Mouse (Mus musculus) gonadal fat pad, adult 2 months (tissue): ENCODE measurements around the gene G3bp2. TPM values are rescaled to one million over a fixed set of nuclear protein-coding genes. Genes with fewer than 3 reads are reported as not detected.
"Not testable (repeated sequence)": the region's sequence is repeated elsewhere in the genome, so short reads cannot be mapped to it uniquely, and the experiment has no call there.

ENCODE experiments used
- DNase-seq: peaks from one replicate; pipeline ENCODE4 v3.0.0-alpha.2; 2012; ENCODE audit warnings: low read depth
- polyA plus RNA-seq: library from polyadenylated mRNA; depleted of rRNA; stranded (reverse); fragments of >200 nt; gene quantifications from 2 replicates; pipeline ENCODE4 v1.2.3, GENCODE M21; 2012; rRNA removed

G3bp2 gene
- 31.6 and 37.3 TPM in 2 replicates for polyA plus RNA-seq

DNA sequence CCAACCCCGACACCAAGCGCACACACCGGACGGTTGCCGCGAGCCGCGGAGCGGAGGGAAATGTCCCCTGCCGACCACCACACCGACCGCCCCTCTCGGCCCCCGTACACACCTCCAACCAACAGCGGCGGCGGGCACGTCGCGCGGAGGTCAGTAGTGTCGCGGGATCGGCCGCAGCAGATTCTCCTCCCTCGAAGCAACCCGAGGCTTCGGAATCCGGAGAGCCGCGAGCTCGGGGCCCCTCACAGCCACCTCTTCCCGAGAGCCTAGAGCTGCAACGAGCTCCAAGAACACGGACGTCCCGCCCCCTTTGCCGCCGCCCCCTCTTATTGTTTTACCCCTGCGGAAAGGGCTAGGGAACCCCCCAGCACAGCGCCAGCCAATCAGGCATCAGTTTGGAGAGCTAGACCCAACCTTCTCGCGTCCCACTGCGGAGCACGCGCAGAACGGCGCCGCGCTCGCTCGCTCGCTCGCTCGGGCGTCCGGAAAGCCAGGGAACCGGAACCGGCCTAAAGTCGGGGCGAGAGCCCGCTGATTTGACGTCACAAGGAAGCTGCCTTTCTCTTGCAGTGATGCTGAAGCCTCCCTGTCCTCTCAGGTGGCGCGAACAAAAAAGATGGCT is at the start of gene G3bp2:
Gene G3bp2, minus strand, starts transcription at position 303 of the 622 bp plus-strand sequence.
- peak; percentile 73 for DNase-seq

DNA sequence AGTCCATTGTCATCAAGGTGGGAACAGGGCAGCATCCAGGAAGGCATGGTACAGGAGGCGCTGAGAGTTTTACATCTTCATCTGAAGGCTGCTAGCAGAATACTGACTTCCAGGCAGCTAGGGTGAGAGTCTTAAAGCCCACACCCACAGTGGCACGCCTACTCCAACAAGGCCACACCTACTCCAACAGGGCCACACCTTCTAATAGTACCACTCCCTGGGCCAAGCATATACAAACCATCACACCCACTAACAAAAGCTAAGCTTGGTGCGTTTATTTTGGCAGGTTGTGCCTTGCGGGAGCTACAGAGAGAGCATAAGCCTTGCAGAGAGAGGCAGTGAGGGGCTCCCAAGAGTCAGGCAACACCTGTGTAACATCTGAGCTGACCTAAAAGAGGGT is 49.5 kb upstream of the G3bp2 start:
- not testable (repeated sequence) for DNase-seq

DNA sequence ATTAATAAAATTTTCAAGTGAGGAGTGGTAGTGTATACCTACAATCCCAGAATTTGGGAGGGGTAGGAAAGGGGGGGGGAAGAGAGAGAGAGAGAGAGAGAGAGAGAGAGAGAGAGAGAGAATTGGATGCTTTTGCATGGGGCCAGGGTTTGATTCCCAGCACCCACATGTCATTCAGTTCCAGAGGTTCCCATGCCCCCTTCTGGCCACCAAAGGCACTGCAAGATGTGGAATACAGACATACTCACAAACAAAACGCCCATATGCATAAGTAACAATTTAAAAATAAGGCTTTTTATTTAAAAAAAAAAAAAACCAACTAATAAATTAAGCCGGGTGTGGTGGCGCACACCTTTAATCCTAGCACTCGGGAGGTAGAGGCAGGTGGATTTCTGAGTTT is 48.6 kb upstream of the G3bp2 start:
- no peak for DNase-seq

DNA sequence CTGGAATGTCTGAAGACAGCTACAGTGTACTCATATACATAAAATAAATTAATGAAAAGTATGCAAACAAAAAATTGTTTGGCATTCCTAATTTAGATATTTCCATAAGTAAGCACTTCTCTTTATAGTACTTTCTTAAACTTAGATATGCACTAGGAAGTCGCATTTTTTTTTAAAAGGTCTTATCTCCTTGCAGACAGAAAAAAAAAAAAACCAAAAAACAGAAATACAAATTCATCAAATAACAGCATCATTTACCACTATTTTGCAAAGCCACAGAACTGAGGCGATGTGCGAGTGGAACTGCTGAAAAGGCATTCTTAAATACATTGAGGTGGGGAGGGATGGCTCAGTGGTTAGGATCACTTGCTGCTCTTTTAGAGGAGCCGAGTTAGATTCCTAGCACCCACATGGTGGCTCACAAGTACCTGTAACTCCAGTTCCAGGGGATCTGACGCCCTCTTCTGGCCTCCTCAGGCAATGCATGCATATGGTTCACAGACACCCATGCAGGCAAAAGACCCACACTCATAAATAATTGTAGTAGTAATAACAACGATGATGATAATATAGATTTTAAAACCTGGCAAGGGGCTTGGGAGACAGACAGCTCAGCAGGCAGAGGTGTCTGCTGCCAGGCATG is 46.6 kb upstream of the G3bp2 start:
- DNase-seq: no peak

DNA sequence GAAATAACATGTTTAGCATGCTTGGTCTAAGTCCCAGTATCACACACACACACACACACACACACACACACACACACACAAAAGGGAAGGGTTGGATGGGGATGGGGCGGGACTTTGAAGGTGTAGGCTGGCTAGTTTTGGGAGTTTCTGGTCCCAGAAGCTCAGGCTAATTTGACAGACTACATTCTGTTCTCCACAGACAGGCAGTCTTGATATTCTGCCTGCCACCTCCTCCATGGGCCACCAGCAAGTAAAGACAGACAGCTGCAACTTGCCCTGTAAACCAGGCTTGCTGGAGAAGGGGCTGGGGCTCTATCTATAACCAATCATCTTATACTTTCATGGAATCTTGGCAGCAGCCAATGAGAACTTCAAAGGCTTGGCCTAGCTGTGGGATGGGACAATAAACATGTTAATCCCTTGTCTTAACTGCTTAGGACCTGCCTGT is 45.8 kb upstream of the G3bp2 start:
- DNase-seq: no peak

DNA sequence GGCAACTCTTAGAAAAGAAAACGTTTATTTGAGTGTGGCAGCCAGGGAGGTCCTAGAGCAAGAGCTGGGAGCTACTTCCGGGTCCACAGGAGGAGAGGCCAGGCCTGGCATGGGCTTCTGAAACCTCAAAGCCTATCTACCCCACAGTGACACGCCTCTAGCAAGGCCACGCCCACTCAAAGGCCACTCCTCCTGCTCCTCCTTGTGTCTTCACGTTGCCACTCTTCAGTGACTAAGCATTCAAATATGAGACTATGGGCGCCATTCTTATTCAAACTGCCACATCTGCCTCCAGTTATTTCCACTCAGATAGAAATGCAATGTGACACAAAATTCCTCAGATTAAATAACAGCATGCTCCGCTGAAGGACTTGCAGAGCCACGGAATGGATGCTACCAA is 45.1 kb upstream of the G3bp2 start:
- DNase-seq: no peak

DNA sequence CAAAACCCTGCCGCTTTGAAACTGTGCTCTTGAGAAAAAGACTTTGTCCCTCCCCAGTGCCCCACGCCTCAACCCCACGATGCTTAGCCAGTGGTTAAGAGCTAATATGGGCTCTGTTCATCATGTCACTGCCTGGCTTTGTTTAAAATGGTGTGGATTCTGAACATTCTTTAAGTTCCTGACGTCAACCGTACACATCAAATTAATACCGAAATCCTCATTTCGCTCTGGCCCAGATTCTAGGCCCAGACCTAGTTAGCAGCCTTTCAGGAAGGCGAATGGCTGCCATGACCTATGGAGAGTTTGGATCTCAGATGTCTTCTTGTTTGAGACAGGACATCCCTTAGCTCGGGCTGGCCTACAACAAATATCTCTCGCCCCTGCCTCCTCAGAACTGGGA is 44.2 kb upstream of the G3bp2 start:
- no peak for DNase-seq

DNA sequence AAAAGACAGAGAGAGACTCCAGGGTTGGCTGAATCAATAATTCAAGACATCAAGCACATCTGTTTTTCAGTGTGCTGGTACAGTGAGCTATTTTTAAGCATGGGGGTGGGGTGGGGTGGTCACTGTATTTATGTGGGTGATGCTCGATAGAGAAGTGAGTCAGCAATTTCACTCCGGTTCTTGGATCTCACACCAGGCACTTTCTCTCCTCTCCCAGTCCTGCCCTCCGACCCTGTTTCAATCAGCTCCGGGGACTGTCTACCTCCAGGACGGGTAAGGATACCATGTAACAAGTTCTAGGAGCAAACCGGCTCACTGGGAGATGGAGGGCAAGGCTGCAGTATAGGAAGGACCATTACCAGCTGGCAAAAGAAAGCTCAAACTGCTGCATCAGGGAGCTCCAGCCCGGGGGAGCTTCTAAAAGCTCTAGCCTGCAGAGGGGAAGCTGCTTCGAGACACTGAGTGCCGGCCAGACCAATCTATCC is 43.7 kb upstream of the G3bp2 start:
- no peak for DNase-seq

DNA sequence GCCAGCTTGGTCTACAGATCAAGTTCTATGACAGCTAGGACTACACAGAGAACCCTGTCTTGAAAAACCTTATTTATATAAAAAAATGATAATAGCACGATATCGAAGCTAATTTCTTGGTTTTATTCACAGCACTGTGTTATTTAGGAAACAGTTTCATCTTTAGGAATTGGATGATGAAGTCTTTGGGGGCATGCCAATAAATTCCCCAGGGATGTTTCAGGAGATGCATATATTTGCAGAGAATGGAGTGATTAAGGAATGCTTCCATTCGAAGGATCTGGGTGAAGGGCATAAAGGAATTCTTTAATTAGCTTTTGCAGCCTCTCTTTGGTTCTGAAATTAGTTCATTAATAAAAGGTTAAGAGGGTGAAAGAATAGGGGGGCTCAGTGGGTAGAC is 41.9 kb upstream of the G3bp2 start:
- no peak for DNase-seq

DNA sequence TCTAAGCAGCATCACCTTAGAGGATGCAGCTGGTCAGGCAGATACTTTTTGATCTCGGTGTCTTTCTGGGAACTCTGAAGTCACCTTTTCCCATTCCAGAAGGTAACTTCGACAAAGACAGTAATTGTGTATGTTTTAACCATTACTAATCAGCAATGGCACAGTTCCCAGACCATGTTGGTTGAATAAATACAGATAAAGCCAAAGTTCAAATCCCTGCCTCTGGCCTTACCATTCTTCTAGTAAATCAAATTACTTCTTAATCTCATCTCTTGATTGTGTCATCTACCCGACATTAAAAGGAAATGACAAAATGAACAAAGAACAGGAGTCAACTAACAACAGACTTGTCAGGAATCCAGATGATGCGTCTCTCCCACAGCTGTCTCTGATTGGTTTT is 38.1 kb upstream of the G3bp2 start:
- no peak for DNase-seq

DNA sequence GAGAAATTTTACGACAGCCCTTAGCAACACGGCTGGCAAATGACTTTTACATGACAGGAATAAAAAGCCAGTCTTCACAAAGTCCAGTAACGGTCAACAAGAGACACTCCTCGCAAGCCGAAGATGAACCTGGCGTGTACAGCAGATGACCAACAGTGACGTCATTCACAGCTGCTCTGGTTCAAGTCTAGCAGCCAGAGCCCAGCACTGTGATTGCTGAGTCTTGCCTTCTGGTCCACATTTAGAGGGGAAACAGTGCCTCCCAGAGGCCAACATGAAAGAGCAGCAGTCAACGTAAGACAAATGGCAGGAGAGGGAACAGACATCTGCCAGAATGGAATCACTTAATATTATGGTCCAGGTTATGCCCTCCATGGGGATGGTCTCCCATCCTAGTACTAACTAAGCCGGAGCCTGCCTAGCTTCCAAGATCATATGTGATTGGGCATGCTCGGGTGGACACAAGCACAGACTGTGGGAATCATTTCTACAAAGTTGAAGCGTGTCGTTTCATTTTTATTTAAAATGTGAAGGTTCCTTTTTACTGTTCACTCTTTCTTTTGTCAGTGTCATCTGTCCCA is 34.4 kb upstream of the G3bp2 start:
- DNase-seq: no peak

DNA sequence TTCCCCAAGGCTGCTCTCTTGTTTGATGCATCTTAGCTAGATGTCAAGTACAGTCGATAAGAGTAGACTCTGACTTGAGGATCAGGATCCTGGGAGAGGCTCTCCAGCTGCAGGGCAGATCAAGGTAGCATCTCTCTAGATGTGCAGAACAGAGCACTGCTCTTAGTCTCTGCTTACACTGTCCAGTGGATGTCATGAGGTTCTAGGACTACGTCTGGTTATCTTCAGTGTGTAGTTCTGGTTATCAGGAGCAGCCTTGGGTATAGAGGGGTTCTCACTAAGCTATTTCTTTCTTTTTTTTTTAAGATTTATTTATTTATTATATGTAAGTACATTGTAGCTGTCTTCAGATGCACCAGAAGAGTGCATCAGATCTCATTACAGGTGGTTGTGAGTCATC is 31.4 kb upstream of the G3bp2 start:
- DNase-seq: no peak

DNA sequence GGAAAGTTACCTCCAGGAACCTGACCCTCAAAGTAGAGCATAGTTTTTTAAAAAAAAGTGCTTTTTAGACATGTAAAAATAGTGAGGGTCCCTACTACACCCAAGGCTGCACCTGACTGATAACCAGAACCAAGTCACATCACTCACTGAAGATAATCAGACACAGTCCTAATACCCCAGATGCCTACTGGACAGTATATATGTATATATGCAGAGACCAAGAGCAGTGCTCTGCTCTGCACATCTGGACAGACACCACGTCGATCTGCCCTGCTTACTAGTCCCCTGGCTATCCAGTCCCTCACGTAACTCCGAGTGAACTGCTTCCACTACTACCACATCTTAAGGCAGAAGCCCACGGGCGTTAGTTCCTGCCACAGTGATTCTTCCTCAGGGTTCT is 30.7 kb upstream of the G3bp2 start:
- DNase-seq: no peak

DNA sequence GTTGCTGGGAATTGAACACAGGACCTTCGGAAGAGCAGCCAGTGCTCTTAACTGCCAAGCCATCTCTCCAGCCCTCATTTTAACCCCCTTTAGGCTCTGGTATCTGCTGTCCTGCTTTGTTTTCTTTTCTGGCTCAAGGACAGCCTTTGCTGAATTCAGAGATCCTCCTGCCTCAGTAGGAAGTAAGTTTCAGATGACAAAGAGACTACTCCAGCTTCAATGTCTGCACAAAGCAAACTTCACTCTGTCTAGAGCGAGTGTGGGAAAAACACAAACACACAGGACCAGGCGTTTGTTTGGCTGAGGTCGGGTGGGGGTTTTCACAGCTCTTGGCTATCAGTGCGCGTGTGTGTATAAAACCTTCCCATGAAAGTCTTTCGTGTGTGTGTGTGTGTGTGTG is 30.0 kb upstream of the G3bp2 start:
- DNase-seq: no peak

DNA sequence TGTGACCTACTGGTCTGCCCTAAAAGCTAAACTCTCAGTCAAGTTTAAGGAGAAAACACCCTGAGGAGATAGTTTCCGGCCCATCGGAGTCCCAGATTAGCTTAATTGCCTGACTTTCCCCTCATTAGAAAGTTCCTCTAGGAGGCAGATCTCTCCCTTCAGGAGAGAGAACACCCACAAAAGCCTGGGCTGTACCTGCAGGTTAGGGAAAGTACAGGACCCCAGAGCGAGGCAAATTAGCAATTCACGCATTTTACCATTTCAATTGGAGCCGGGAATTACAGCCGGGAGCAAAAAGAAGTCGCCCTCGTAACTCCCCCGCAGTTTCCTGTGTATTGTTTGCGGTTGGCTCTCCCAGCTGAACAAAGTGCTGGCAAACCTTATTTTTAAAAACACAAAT is 29.1 kb upstream of the G3bp2 start:
- DNase-seq: no peak

DNA sequence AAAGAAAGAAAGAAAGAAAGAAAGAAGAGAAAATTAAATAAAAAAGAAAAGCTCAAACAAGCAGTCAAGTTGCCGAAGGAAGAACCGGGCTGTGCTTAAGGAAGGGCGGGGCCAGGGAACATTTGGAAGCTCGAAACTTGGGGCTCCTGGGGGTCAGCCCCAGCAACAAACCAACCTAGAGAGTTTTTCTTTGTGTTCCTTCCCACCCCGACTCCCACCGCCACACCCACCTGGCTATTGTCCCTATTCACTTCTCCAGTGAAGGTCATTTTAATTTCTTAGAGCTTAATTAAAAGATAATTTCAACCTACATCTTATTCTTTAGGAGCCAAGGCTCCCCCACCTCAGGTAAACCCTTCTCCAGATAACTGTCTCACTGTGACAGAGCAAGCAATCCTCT is 28.7 kb upstream of the G3bp2 start:
- DNase-seq: no peak

DNA sequence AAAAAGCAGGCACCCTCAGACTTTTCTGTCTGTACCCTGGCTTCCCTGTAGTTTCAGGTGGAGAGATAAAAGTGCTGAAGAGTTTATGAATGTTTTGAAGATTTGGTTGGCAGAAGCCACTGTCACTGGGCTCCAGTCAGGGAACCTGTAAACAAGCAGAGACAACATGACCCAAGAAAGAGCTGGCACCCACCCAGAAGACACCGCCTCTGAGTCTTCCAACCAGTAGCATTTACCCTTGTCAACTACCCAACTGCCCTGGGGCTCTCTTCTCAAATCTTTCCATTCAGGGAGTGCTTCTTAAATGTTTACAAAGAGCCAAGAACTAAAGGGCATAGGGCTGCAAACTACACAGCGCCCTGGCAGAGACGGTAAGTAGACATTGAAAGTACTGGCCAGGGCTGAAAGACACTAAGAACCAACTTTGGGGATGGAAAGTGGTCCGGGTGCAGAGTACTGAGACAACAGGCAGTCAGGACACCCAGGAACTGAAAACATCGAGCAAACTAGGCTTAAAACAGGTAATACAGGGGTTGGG is 27.4 kb upstream of the G3bp2 start:
- DNase-seq: no peak

DNA sequence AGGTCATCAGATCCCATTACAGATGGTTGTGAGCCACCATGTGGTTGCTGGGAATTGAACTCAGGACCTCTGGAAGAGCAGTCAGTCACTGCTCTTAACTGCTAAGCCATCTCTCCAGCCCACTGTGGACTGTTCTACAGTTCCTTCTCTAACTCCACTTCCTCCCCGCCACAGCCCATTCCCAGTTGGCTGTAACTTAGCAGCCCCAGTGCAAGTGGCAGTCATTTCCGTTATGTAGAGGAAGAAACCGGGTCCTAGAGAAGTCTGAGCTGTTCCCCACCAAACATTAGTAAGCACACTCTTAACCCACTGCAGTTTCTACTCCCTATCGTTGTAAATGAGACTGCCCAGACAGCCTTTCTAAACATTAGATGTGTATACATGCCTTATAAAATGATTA is 23.8 kb upstream of the G3bp2 start:
- DNase-seq: no peak

DNA sequence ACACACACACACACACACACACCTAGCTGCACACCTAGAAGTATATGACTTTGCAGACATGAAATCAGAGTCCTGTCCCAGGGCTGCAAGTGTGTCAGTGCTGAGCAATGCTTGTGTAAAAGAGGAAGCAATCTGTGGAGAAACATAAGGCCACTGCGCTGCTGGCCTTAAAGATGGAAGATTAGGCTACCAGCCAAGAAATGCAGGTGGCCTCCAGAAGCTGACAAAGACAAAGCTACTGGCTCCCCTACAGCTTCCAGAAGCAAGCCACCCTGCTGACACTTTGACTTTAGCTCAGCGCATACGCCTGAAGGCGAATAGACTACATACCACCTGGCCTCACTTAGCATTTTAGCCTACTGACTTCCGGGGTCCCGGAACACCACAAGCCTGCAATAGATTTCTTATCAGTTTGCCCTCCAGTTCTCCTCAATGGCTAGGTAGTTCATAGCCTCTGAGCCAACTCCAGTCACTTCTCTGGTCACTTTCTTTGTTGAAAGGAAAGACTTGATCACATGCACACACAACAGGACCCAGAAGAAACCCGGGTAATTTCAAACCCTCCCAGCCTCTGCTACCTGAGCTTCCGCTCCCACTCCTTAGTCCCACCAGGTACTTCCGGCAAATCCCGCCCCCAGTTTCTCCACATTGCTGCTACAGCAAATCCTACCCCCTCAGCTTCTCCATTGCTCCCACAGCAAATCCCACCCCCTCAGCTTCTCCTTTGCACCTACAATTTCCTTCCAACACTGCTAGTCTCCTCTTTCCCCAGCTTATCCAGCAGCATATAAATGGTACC is 23.0 kb upstream of the G3bp2 start:
- DNase-seq: no peak

DNA sequence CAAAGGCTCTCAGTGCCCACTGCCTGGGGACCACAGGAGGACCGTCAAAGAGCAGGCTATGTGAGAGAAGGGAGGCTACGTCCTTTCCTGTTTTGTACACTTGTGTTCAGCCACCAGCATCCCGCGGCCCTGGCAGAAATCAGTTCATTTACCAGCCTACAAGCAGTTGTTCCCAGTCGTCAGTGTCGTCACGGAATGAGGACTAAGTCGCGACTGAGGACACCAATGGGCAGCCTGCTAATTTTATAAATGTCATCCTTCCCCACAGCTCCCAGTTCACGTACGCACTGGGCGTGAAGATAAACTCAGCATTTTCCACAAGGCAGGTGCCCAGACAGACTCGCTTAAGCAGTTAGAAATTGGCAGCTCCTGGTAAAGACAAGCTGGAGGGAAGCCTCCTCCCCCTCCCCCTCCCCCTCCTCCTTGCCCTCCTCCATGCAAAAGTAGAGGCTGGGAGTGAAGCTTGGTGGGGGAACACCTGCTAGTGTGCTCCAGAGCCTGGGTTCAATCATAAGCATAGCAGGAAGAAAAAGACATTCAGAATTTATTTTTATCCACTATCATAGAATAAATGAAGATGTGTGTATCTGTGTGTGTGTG is 20.4 kb upstream of the G3bp2 start:
- DNase-seq: no peak

DNA sequence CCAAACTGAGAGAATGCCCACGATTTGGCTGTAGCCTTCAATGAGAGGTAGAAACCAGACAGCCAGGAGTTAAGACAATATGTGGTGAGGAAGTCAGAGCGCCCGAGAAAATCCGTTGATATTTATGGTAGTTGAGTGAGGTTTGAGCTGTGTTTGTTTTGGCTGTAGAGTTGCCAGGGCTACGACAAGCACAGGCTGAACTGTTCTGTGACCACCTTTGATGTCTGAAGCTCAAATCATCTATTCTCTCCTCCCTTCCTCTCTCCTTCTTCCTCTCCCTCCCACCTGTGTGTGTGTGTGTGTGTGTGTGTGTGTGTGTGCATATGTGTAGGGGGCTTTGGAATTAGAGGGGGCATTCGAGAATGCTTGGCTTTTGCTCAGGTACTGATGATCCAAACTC is 19.5 kb upstream of the G3bp2 start:
- no peak for DNase-seq

DNA sequence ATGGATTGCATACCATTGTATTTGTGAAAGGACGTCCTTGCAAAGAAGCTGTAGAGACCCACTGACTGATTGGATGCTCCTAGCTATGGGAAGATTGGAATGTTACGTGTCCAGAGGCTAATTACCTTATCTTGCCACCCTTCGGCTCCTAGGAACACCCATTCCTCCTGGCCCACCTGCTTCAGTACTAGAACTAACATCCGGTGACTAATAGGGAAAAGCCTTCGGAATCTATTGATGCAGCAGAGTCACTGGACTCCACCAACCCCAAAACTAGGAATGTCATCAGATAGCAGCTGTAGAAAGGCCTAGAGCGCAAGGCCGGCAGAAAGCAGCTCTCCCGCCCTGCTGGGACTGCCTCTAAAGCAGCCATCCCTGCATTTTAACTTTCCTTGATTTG is 18.1 kb upstream of the G3bp2 start:
- DNase-seq: no peak
